Mouse (Mus musculus) layer of hippocampus, adult 18-20 months (tissue): ENCODE data around the gene Grap. TPM values are rescaled to one million over a fixed set of nuclear protein-coding genes. Genes with fewer than 3 reads are reported as not detected.
"Not testable (repeated sequence)": the region's sequence is repeated elsewhere in the genome, so short reads cannot be mapped to it uniquely, and the experiment has no call there.

ENCODE experiments used
- DNase-seq, 2 experiments: peaks; one replicate each; pipeline ENCODE4 v3.0.0; 2022; ENCODE audit warnings: low spot score in 2 of 2
- long read RNA-seq: library from polyadenylated mRNA; stranded (forward); transcript quantifications from one replicate; pipeline ENCODE4 v2.0.0, GENCODE M21; 2021
- total RNA-seq, 2 experiments: library from RNA; stranded (reverse); gene quantifications; 2 replicates each; pipeline ENCODE4 v1.2.3; 2021

The Grap gene
- 1 to 10 TPM; 3.8 to 4.5 TPM for total RNA-seq
- long read RNA-seq, transcript Grap-201 (5 exons, 1,662 nt): major isoform, 10 of 12 reads
- long read RNA-seq, partial matches to known transcripts: 0 of 12 reads
- long read RNA-seq, other reads (novel, unspliced or antisense): 2 of 12 reads

DNA sequence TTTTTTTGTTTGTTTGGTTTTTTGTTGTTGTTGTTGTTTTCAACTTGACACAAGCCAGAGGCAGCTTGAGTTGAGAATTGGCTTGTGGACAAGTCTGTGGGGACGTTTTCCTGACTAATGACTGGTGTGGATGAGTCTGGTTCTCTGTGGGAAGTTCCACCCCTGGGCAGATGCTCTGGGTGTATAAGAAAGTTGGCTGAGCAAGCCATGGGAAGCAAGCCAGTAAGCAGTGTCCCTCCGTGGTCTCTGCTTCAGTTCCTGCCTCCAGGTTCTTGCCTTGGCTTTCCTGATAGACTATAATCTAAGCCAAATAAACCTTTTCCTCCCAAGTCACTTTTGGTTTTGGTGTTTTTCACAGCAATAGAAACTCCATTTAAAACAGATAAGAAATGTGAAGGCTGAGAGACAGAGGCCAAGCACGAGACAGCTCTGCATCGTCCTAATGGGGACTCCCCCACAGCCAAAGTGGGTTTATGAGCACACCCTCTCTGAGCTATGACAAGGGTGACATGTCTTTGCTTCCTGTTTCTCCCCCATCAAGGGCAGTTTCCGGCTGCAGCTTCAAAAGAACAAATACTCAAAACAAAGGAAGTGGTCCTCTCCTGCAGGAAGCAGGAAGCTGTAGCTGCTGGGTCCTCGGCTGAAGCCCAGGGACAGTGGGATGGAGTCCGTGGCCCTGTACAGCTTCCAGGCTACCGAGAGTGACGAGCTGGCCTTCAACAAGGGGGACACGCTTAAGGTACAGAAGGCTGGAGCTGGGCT is at the start of gene Grap:
TSS of gene Grap (plus strand) at position 580 of the 762 bp plus-strand sequence.
- DNase-seq: no peak

DNA sequence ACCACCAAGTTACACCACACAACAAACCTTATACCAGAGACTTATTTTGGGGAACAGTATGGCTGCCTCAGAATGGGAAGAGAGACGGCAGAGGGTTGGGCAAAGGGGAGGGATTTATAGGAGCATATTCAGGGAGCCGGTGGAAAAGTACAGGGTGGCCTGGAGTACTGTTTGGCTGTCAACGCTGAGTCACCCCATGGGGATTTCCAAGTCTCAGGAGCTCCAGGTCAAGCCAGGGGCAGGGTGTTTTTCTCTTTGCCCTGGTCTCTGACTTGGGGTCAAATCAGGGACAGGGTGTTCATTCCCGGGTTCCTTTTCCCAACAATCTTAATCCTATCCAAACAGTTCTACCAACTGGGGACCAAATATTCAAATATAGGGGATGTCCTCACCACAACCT is 45.0 kb upstream of the Grap start:
- DNase-seq: no peak

DNA sequence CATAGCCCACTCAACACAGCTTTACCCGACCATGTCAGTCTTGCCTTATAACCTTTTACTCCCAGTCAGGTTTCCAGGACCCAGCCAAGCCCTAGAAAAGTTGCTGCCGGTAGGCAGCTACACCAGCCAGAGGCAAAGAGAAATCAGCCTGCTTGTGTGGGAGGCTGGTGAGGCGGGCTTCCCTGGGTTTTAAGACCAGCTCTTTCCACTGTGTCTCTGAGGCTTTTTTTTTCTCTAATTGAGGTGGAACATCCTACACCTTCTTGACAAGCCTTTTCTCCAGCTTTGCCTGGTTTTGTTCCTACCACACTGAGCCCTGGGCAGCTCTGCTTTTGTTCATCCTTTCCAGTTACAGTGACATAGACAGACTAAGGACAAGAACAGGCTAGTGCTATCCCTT is 41.9 kb upstream of the Grap start:
- no peak for DNase-seq

DNA sequence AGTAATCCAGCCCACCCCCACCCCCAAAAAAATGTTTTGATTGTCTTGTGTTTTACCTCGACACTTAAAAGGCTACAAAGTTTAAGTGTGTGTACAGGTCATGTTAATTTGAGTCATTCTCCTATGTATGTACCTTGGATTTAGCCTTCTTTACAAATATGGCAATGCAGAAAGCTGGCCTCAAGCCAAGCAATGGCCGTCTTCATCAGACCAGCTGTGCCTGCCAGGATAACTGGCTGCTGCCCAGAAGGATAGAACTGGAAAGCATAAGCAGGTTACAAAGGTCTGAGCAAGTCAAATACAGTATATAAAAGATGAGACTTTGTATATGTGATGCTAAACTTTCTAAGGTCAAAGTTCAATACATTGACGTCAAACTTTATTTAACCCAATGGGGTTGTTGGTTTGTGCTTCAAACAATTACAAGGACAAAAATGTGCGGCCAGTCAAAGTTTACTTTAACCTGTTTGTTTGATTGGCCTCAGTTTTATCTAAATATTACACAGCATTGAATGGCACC is 40.9 kb upstream of the Grap start:
- no peak for DNase-seq

DNA sequence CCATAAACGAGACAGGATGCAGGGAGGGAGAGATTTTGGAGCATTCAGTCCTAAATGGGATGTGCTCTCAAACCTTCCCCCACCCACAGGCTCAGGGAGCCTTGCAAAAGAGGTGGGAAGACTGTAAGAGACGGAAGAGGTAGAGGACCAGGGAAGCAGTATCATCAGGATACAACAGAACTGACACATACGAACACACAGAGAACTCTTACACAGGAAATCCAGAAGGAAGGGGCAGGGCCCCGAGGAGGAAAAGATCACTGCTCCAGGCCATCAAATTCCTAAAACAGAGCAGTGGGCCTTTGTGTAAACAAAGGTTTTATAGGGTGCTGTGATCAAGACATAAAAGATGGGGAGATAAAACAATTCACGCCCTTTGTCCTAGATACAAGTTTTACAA is 38.7 kb upstream of the Grap start:
- DNase-seq: no peak

DNA sequence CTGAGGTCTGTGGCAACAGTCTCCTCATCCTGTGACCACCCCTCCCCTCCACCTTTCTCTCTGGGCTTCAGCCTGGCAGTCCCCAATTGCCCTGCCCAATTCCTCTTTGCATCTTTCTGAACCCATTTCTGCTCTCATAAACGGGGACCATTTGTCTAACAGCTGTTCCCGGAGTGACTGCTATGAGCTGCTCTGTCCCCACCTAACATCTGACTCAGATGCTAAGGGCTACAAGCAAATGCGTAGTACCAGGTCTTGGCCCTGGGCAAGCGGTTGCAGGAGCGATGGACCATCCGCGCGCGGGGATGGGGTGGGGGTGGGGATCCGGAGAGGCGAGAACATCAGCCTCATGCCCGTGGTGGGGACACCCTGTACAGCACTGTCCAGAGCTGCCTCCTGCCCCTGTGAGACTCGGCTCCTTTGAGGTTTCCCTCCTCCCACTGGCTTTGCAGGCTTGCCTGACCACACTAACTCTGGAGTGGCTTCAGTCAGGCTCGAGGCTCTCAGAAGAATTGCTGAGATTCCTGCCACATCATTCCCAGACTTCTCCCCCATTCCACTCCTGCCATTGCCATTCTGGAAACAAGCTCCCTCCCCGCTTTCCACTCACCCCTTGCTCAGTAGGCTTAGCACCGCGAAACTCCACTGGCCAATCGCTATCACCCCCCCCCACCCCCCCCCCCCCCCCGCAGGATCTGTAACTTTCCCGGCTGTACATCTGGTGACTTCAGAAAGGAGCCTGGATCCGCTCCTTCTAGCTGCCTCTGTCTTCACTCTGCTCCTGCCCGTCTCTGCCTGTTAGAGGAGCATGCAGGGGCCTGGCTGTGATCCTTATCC is 37.2 kb upstream of the Grap start:
- DNase-seq: no peak

DNA sequence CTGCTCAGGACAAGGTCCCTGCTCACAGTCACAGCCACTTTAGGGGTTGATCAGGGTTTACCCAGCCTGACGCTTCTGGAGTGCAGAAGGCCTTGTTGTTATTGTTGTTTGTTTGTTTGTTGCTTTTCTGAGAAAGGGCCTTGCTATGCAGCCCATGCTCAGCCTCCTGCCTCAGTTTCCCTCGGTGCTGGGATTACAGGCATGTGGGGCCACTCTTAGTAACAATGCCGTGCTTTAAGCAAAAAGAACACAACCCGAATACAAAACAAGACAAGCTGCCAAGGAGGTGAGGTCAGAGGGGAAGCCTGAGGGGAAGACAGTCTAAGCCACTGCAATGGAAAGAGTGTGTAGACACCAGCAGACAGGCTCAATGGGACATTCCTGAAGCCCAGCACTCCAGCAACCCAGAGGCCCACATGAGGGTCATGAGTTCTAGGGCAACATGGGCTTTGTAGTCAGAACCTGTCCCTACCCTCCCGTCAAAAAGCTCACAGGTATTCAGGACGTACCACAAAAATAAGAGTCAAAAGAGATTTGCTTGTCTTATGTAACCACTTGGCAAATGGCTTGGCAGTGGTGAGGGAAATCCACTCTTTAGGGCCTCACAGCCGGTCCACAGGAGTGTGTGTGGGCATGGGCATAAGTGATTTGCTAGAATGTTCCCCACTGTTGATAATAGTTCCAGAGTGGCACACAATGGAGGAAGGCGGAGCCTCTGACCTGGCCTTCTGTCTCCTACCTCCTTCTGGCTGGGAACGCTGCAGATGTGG is 36.4 kb upstream of the Grap start:
- peak in 1 of 2 experiments; percentile 14 for DNase-seq

DNA sequence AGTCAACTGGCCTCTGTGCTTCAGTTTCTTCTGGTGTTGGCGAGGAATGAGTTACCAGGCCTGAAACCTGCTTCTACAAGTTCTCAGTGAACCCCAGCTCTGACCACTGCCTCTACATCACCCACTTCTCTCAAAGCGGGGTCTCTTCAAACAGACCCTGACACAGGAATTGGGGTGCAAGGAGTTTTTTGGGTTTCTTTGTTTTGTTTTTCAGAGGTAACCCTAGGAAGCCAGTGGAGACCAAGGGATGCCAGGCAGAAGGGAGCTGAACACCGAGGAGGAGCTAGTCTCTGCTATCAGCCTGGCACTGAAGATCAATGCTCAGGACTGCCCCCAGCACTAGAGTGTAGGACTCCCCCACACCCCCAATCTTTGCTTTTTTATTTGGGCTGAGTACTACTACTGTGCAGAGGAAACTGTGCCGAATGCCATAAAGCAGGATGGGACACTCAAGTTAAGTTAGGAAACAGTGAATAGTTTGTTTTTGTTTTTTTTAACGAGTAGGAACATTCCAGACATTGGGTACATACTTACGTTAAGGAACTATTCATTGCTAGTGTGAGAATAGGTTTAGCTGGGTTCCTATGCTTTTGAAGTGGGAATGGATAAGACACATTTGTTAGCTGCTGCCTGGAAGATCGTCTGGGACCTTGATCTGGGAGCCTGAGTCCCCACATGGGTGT is 35.6 kb upstream of the Grap start:
- DNase-seq: no peak

DNA sequence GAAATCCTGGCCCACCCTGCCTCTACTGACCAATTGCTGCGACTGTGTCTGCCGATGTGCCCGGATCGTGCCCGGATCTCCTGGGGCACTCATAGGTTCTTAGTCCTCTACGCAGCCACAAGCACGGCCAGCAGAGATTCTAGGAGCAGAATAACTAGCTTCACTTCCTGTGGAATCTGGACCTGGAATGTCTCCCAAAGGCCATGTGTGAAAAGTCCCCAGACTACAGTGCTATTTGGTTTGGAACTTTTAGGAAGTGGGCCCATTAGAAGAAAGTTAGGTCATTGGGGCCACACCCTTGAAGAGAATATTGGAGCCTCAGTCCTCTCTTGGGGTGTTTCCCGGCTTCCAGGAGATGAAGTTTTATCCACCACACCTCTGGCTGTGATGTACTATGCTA is 34.9 kb upstream of the Grap start:
- DNase-seq: no peak

DNA sequence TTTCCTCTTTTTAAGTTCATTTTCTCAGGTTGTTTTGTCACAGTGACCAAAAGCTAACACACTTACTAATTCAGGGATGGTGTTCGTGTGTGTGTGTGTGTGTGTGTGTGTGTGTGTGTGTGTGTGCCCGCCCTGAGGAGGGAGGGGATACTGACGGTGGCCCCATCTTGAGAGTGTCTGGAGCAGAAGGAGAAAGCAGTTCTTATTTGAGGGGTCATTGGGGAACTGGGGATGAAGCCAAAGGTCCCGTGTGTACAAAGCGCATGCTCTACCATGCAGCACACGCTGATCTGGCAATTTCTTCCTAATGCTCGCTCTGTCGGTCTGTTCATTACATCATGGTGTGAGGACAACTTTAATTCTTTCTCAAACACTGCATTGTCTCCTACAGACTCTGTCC is 34.5 kb upstream of the Grap start:
- no peak for DNase-seq

DNA sequence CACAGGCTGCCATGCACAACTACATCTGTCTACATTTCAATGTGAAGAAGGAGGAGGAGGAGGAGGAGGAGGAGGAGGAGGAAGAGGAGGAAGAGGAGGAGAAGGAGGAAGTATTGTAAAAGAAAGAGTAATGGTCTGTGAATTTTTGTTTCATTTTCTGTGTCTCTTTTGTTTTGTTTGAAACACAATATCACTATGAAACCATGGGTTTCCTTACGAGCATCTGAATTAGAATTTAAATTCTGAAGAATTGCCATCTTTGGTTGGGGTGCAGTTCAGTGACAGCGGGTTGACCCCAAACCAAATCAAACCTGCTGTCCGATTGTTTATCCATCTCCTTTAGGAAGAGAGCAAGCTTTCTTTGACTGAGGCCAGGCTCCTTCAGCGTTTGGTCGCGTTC is 33.7 kb upstream of the Grap start:
- no peak for DNase-seq

DNA sequence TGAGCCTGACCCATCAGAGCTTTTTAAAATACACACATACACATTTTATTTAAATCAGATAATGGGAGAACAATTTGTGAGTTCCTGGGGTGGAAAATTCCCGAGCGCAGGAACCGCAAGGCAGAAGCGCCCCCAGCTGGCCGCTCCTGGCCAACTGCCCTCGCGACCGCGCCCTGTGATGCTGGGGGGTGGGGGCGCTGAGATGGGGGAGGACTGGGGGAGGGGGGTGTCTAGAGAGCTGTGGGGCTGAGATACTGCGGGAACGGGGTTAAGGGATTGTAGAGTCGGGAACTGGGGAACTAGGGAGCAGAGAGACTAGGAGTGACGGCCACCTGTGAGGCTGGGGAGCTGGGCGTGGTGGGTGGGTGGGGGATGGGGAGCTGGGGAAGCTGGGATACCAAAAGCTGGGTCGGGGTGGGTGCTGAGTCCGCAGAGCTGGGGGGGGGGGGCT is 33.2 kb upstream of the Grap start:
- DNase-seq: peak; percentile 65 to 82

DNA sequence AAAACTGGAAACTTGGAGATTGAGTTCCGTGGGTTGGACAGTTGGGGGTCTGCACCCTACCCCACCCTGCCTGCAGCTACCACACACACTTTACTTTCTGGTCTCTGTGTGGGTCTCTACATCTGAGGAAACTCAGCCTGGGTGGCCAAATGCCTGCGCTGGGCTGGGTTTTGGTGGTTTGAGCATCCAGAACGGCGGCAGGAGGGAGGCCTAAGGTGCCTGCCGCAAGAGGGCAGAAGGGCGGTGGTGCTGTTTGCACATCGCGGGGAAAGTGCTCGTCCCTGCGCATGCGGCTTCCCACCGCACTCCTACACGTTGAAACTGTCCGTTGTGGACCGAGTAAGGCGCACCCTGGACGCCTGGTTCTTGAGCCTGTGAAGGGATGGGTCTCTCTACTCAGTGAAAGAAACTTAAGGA is 32.8 kb upstream of the Grap start:
- DNase-seq: peak; percentile 70 to 85

DNA sequence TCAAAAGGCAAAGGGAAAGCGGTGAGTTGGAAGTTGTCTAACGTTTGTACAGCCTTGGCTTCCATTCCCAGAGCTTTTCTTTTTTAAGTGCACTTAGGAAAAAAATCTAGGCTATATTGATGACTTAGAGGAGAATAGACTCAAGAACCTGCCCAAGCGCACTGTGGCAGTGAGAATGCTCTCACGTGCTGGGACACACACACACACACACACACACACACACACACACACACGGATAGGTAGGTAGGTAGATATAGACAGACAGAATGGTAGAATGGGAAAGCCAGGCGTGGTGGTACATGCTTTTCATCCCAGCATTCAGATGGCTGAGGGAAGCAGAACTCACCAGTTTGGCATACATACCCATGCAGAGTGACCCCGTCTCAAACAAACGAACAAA is 32.3 kb upstream of the Grap start:
- DNase-seq: no peak

DNA sequence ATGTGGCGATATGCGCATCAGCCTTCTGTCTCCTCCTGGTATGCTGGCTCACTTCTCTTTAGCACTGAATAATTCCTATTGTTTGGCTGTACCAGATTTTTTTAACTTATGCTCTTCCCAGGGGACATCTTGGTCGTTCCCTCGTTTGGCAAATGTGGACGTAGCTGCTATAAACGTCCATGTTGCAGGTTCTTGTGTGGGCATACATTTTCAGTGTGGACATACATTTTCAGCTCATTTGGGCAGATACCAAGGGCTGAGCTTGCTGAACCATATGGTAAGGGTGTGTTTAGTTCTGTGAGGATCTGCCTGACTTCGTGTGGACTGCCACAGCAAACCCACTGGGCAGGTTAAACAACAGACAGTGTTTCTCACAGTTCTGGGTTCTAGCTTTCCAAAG is 27.9 kb upstream of the Grap start:
- DNase-seq: no peak

DNA sequence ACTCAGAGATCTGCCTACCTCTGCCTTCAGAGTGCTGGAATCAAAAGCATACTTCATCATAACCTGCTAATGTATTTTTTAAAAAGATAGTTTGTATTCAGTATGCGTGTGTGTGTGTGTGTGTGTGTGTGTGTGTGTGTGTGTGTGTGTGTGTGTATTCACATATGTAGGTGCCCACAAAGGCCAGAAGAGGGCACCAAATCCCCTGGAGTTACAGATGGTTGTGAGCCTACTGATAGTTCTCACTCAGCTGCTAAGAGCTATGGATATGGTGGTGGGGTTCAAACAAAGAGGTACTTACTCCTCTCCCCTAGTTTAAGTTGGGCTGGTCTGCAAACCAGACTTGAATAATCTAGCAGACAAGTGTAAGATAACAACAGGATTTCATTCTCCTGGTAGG is 26.6 kb upstream of the Grap start:
- no peak for DNase-seq

DNA sequence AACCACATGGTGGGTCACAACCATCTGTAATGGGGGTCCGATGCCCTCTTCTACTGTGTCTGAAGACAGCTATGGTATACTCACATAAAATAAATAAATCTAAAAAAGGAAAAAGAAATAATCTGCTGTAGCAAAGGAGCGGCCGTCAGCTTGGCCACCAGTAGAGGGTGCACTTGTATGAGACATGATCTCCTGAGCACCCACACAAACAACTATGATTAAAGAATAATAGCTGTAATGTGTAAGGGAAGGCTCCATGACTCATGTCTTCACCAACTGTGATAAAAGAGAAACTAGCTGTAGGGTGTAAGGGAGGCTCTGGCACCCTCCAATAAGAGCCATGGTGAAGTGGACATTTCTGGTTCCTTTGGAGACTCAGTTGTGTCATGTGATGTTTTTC is 23.4 kb upstream of the Grap start:
- DNase-seq: no peak

DNA sequence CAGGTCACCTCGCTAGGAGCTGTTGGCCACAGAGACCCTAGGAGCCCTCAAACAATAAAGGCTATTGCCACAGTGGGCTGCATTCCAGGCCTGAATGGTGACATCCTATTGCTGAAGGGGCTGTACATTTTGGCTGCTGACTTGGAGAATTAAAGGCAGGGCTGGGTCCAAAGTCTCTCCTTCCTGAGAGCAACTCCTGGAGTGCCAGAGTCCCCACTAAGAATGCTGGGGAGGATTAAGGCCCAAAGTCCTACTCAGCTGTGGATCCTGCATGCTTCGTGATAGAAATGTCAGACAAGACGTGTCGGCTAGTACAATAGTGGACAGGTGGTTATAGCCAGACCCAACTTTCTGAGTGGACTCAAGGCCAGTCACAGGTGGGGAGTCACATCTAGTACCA is 16.8 kb upstream of the Grap start:
- DNase-seq: not testable (repeated sequence)

DNA sequence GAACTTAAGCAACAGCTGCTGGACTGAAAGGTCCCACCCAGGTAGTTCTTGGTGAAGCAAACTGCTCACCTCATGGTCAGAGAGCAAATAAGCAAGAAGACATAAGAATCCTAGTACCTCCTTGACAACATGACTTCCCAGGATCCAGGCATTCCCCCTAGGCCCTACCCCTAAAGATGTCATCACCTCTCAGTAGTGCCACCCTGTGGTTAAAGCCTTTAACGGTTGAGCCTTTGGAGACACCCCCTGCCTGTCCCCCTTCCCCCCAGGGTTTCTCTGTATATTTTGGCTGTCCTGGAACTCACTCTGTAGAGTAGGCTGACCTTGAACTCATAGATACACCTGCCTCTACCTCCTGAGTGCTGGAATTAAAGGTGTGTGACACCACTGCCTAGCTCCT is 15.7 kb upstream of the Grap start:
- no peak for DNase-seq

DNA sequence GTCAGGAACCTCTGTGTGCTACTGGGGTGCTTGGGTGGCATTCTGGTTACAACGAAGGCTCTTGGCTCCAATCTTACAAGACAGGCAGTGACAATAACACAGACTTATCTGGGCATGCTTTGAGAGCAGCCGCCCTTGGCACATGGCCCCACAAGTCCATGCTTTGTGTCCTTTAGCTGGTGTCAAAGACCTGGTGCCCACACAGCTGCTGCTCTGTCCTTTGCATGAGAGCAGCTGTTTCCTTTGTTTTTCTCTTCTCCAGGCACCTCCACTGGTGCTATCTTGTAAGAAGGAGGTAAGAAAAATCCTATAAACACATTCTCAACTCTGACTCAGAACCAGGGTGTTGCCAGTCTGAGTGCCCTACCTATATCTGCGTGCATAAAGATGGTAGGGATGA is 15.2 kb upstream of the Grap start:
- DNase-seq: no peak
